10 mouse cellular contexts compared by ENCODE assay signal in genomic region chr13:91988378-91988777, GRCm38 (mm10).
"Had no signal": no experiment of that assay in that cellular context is flagged by ENCODE, and none has a peak within 500 bp of the region (broad histone marks: within the 10 kb centered on the region; RNA-seq: fewer than 3 reads in every experiment).

No protein-coding gene starts in this region.

- H3K27me3 ChIP-seq: kidney, embryonic 15.5 days; limb, embryonic 13.5 days; midbrain, embryonic 12.5 days had no signal

- H3K4me3 ChIP-seq: kidney, embryonic 15.5 days; limb, embryonic 13.5 days; midbrain, embryonic 12.5 days had no signal

- H3K27ac ChIP-seq: kidney, embryonic 15.5 days; limb, embryonic 13.5 days; liver, embryonic 14.5 days; midbrain, embryonic 12.5 days had no signal

- H3K4me2 ChIP-seq: kidney, embryonic 15.5 days; limb, embryonic 13.5 days; midbrain, embryonic 12.5 days had no signal

- H3K36me3 ChIP-seq: kidney, embryonic 15.5 days; limb, embryonic 13.5 days; midbrain, embryonic 12.5 days had no signal

- H3K9ac ChIP-seq: kidney, embryonic 15.5 days; limb, embryonic 13.5 days; liver, embryonic 14.5 days; midbrain, embryonic 12.5 days had no signal

- DNase-seq: kidney, postnatal 14 days; lung, adult 18-20 months; right cerebral cortex, postnatal 4 days; spleen, adult 18-20 months; thymus, adult 2 months; thymus, postnatal 25 days had no signal

- H3K9me3 ChIP-seq: kidney, embryonic 15.5 days; limb, embryonic 13.5 days; midbrain, embryonic 12.5 days had no signal

- H3K4me1 ChIP-seq: kidney, embryonic 15.5 days; limb, embryonic 13.5 days had no signal
